Mouse (Mus musculus): Measurements from ENCODE around the gene Casp7.

- no peak for TF ChIP-seq CTCF (IDR thresholded peaks at IDR 0.05; ENCODE audit: control insufficient read depth, insufficient read depth, insufficient read length)
- TF ChIP-seq USF1 (IDR thresholded peaks at IDR 0.05; ENCODE audit: low read depth) = no peak
- TF ChIP-seq MYOG (IDR thresholded peaks at IDR 0.05; ENCODE audit: control insufficient read depth, extremely low read depth, insufficient read length) = no peak
- TF ChIP-seq CEBPB (IDR thresholded peaks at IDR 0.05; ENCODE audit: low read depth) = no peak
- TF ChIP-seq MYOD1 (IDR thresholded peaks at IDR 0.05; ENCODE audit: control insufficient read depth, insufficient read length, low read depth) = no peak
Observed at GRCm38 (mm10) chr19:56436380-56436779, 39.5 kb downstream of the Casp7 start.
